Comparison of ENCODE assay signal across 23 mouse cellular contexts in genomic region chr7:45262266-45262665, GRCm38 (mm10). TPM values are rescaled to one million over a fixed set of nuclear protein-coding genes. Genes with fewer than 3 reads are reported as not detected.
DNase-seq lines count a peak whose midpoint lies in the region; ATAC-seq and TF ChIP-seq lines count a peak whose summit lies in the region.
"Had no signal": no experiment of that assay in that cellular context is flagged by ENCODE, and none has a peak within 500 bp of the region (broad histone marks: within the 10 kb centered on the region; RNA-seq: fewer than 3 reads in every experiment).

No protein-coding gene starts in this region.

- ATAC-seq in forebrain, embryonic 13.5 days, result no peak
- ATAC-seq in forebrain, embryonic 11.5 days (replicated peaks; ENCODE audit: low FRiP score), result no peak
- no peak for ATAC-seq in midbrain, postnatal 0 days (ENCODE audit: low FRiP score)
- ATAC-seq in midbrain, embryonic 14.5 days (ENCODE audit: low FRiP score, low TSS enrichment), result no peak
- ATAC-seq: inflammation-experienced regulatory T-cells, adult 6 months; Patski had no signal

- WGBS in forebrain, embryonic 13.5 days, result 58% methylated on average over 7 of the region's 7 CpGs
- 82% methylated on average over 7 of the region's 7 CpGs for WGBS in forebrain, embryonic 11.5 days
- WGBS in midbrain, postnatal 0 days, result 58% methylated on average over 7 of the region's 7 CpGs
- 68% methylated on average over 7 of the region's 7 CpGs for WGBS in midbrain, embryonic 14.5 days

- intact Hi-C loops in left cerebral cortex, adult 2 months (cut with DNase I), result no loop called here
- intact Hi-C loops in heart, postnatal 10 days (cut with DNase I), result no loop called here

- H3K27me3 ChIP-seq in forebrain, embryonic 13.5 days, result peaks cover 5% of the 10 kb centered on the region; the same call in 1 of the 2 replicates
- H3K27me3 ChIP-seq in forebrain, embryonic 11.5 days (ENCODE audit: control insufficient read depth, insufficient read depth, low read length), result no peaks in the 10 kb centered on the region
- no peaks in the 10 kb centered on the region for H3K27me3 ChIP-seq in midbrain, postnatal 0 days (ENCODE audit: insufficient read depth, low read length)
- no peaks in the 10 kb centered on the region for H3K27me3 ChIP-seq in midbrain, embryonic 14.5 days (ENCODE audit: control insufficient read depth, insufficient read depth, low read length)
- H3K27me3 ChIP-seq: embryonic facial prominence, embryonic 13.5 days had no signal

- H3K4me1 ChIP-seq in forebrain, embryonic 13.5 days, result peaks cover 12% of the 10 kb centered on the region; the same call in 1 of the 2 replicates
- no peaks in the 10 kb centered on the region for H3K4me1 ChIP-seq in forebrain, embryonic 11.5 days (replicated peaks; ENCODE audit: control insufficient read depth, insufficient read depth, low read length)
- no peaks in the 10 kb centered on the region for H3K4me1 ChIP-seq in midbrain, postnatal 0 days (ENCODE audit: insufficient read depth, low read length)
- H3K4me1 ChIP-seq in midbrain, embryonic 14.5 days (ENCODE audit: control insufficient read depth, insufficient read depth, low read length), result no peaks in the 10 kb centered on the region
- H3K4me1 ChIP-seq: forebrain, embryonic 12.5 days had no signal

- DNase-seq in forebrain, embryonic 11.5 days (ENCODE audit: low spot score), result no peak
- DNase-seq in left cerebral cortex, adult 2 months (ENCODE audit: extremely low spot score in 1 of 2, low spot score in 2 of 2), result no peak
- no peak for DNase-seq in left cerebral cortex, adult 11 months (ENCODE audit: low spot score)
- peak; percentile 23 for DNase-seq in midbrain, postnatal 0 days (ENCODE audit: low spot score)
- no peak for DNase-seq in midbrain, embryonic 14.5 days
- peak; percentile 34 to 35 for DNase-seq in heart, postnatal 10 days
- DNase-seq in layer of hippocampus, adult 11-12 months (ENCODE audit: low spot score), result no peak
- DNase-seq: cerebellum, adult 18-20 months; kidney, adult 9 months; layer of hippocampus, postnatal 36 days; right cerebral cortex, postnatal 14 days had no signal

- no peak for TF ChIP-seq CTCF in left cerebral cortex, adult 2 months (IDR thresholded peaks at IDR 0.05)
- TF ChIP-seq CTCF in midbrain, postnatal 0 days (IDR thresholded peaks at IDR 0.05), result no peak

- H3K4me3 ChIP-seq in forebrain, embryonic 13.5 days, result no peak overlapping the region
- no peak overlapping the region for H3K4me3 ChIP-seq in forebrain, embryonic 11.5 days (ENCODE audit: low read depth, low read length)
- H3K4me3 ChIP-seq in left cerebral cortex, adult 2 months, result no peak overlapping the region
- no peak overlapping the region for H3K4me3 ChIP-seq in midbrain, postnatal 0 days (ENCODE audit: low read depth, low read length)
- no peak overlapping the region for H3K4me3 ChIP-seq in midbrain, embryonic 14.5 days (replicated peaks; ENCODE audit: low read depth, low read length)
- H3K4me3 ChIP-seq: embryonic facial prominence, embryonic 13.5 days; forebrain, embryonic 12.5 days had no signal

- no peak overlapping the region for H3K4me2 ChIP-seq in forebrain, embryonic 13.5 days
- no peak overlapping the region for H3K4me2 ChIP-seq in forebrain, embryonic 11.5 days (ENCODE audit: low read depth, low read length, severe bottlenecking)
- H3K4me2 ChIP-seq in midbrain, postnatal 0 days (ENCODE audit: low read depth, low read length, poor library complexity, severe bottlenecking), result no peak overlapping the region
- no peak overlapping the region for H3K4me2 ChIP-seq in midbrain, embryonic 14.5 days (ENCODE audit: low read length)
- H3K4me2 ChIP-seq: embryonic facial prominence, embryonic 13.5 days; forebrain, embryonic 12.5 days had no signal

- H3K9ac ChIP-seq in forebrain, embryonic 13.5 days, result 0 out of 2 replicates have a peak overlapping the region, but pooled peaks have one; percentile 21
- H3K9ac ChIP-seq in forebrain, embryonic 11.5 days (ENCODE audit: low read length), result no peak overlapping the region
- no peak overlapping the region for H3K9ac ChIP-seq in midbrain, postnatal 0 days (replicated peaks; ENCODE audit: low read length, poor library complexity, severe bottlenecking)
- H3K9ac ChIP-seq in midbrain, embryonic 14.5 days (replicated peaks; ENCODE audit: low read length), result no peak overlapping the region
- H3K9ac ChIP-seq: embryonic facial prominence, embryonic 13.5 days; forebrain, embryonic 12.5 days; liver, embryonic 14.5 days had no signal

- no peaks in the 10 kb centered on the region for H3K36me3 ChIP-seq in forebrain, embryonic 13.5 days (ENCODE audit: poor library complexity, severe bottlenecking)
- no peaks in the 10 kb centered on the region for H3K36me3 ChIP-seq in forebrain, embryonic 11.5 days (ENCODE audit: control insufficient read depth, insufficient read depth, low read length)
- H3K36me3 ChIP-seq in midbrain, postnatal 0 days (ENCODE audit: insufficient read depth, low read length), result no peaks in the 10 kb centered on the region
- H3K36me3 ChIP-seq in midbrain, embryonic 14.5 days (ENCODE audit: control insufficient read depth, insufficient read depth, low read length), result no peaks in the 10 kb centered on the region
- H3K36me3 ChIP-seq: embryonic facial prominence, embryonic 13.5 days; forebrain, embryonic 12.5 days had no signal

- no peak overlapping the region for H3K27ac ChIP-seq in forebrain, embryonic 13.5 days
- H3K27ac ChIP-seq in forebrain, embryonic 11.5 days (ENCODE audit: low read depth, low read length), result no peak overlapping the region
- H3K27ac ChIP-seq in left cerebral cortex, adult 2 months, result peak overlapping the region; percentile 51; the same call in 1 of the 2 replicates
- no peak overlapping the region for H3K27ac ChIP-seq in midbrain, postnatal 0 days (ENCODE audit: low read depth, low read length)
- H3K27ac ChIP-seq in midbrain, embryonic 14.5 days (replicated peaks; ENCODE audit: low read depth, low read length), result no peak overlapping the region
- H3K27ac ChIP-seq: embryonic facial prominence, embryonic 13.5 days; forebrain, embryonic 12.5 days; liver, embryonic 14.5 days had no signal

- no peaks in the 10 kb centered on the region for H3K9me3 ChIP-seq in forebrain, embryonic 13.5 days (replicated peaks)
- no peaks in the 10 kb centered on the region for H3K9me3 ChIP-seq in forebrain, embryonic 11.5 days (ENCODE audit: control insufficient read depth, low read length)
- no peaks in the 10 kb centered on the region for H3K9me3 ChIP-seq in midbrain, postnatal 0 days (ENCODE audit: low read length)
- no peaks in the 10 kb centered on the region for H3K9me3 ChIP-seq in midbrain, embryonic 14.5 days (ENCODE audit: control insufficient read depth, low read length)
- H3K9me3 ChIP-seq: embryonic facial prominence, embryonic 13.5 days; forebrain, embryonic 12.5 days had no signal

RNA-seq across cellular contexts. Expression of gene Slc6a21, which starts 15.0 kb away (rescaled TPM):
- polyA plus RNA-seq in forebrain, embryonic 13.5 days (2015; fragmentation: Nextera tagmentation; extraction: Ambion mirVana), result not detected in 2 replicates
- polyA plus RNA-seq in forebrain, embryonic 11.5 days (2014; fragmentation: Nextera tagmentation; extraction: Ambion mirVana), result not detected in 2 replicates
- total RNA-seq in left cerebral cortex, adult 2 months (2021), result under 1 TPM in 1 of 2 experiments, not detected in 1; 0.23 TPM
- not detected in 2 replicates for total RNA-seq in midbrain, postnatal 0 days (2014; rRNA removed)
- polyA plus RNA-seq in midbrain, postnatal 0 days (2015; fragmentation: Nextera tagmentation; extraction: Ambion mirVana), result not detected in 2 replicates
- polyA plus RNA-seq in midbrain, embryonic 14.5 days (2014; fragmentation: Nextera tagmentation; extraction: Ambion mirVana), result not detected in 2 replicates
- not detected for total RNA-seq in heart, postnatal 10 days (2021)
- total RNA-seq: common myeloid progenitor, adult 5-6 weeks; gastrocnemius, adult 18-20 months; granulocyte monocyte progenitor cell, adult 5-6 weeks; layer of hippocampus, postnatal 36 days had no signal
- polyA plus RNA-seq: embryonic facial prominence, embryonic 13.5 days; forebrain, embryonic 12.5 days; large intestine, adult 2 months; limb, embryonic 11.5 days; liver, embryonic 14.5 days; Patski had no signal

RNA-seq across cellular contexts. Expression of gene Slc6a16, which starts 21.4 kb away (rescaled TPM):
- 0.11 and 0.23 TPM in 2 replicates for polyA plus RNA-seq in forebrain, embryonic 13.5 days (2015; fragmentation: Nextera tagmentation; extraction: Ambion mirVana)
- polyA plus RNA-seq in forebrain, embryonic 11.5 days (2014; fragmentation: Nextera tagmentation; extraction: Ambion mirVana), result 0.36 TPM in 1 of 2 replicates, not detected in the other
- 1 to 10 TPM; 1.9 to 2.4 TPM for total RNA-seq in left cerebral cortex, adult 2 months (2021)
- 0.16 and 1.3 TPM in 2 replicates for total RNA-seq in midbrain, postnatal 0 days (2014; rRNA removed)
- 2.3 and 3.1 TPM in 2 replicates for polyA plus RNA-seq in midbrain, postnatal 0 days (2015; fragmentation: Nextera tagmentation; extraction: Ambion mirVana)
- 0.16 and 0.54 TPM in 2 replicates for polyA plus RNA-seq in midbrain, embryonic 14.5 days (2014; fragmentation: Nextera tagmentation; extraction: Ambion mirVana)
- total RNA-seq in heart, postnatal 10 days (2021), result not detected
- total RNA-seq: adrenal gland, adult 18-20 months; common myeloid progenitor, adult 5-6 weeks; gastrocnemius, adult 18-20 months; granulocyte monocyte progenitor cell, adult 5-6 weeks had no signal
- polyA plus RNA-seq: inflammation-experienced regulatory T-cells, adult 6 months; large intestine, adult 2 months; Patski had no signal

RNA-seq across cellular contexts. Expression of gene Cd37, which starts 23.4 kb away (rescaled TPM):
- polyA plus RNA-seq in forebrain, embryonic 13.5 days (2015; fragmentation: Nextera tagmentation; extraction: Ambion mirVana), result 0.96 and 1.3 TPM in 2 replicates
- polyA plus RNA-seq in forebrain, embryonic 11.5 days (2014; fragmentation: Nextera tagmentation; extraction: Ambion mirVana), result 0.60 and 1.1 TPM in 2 replicates
- 1 to 10 TPM; 4.2 to 5.4 TPM for total RNA-seq in left cerebral cortex, adult 2 months (2021)
- total RNA-seq in midbrain, postnatal 0 days (2014; rRNA removed), result 1.2 and 1.7 TPM in 2 replicates
- 1.5 and 2.4 TPM in 2 replicates for polyA plus RNA-seq in midbrain, postnatal 0 days (2015; fragmentation: Nextera tagmentation; extraction: Ambion mirVana)
- 0.76 and 1.0 TPM in 2 replicates for polyA plus RNA-seq in midbrain, embryonic 14.5 days (2014; fragmentation: Nextera tagmentation; extraction: Ambion mirVana)
- total RNA-seq in heart, postnatal 10 days (2021), result 1 to 10 TPM; 3.0 to 4.0 TPM

RNA-seq across cellular contexts. Expression of gene Tead2, which starts 46.7 kb away (rescaled TPM):
- 181 and 198 TPM in 2 replicates for polyA plus RNA-seq in forebrain, embryonic 13.5 days (2015; fragmentation: Nextera tagmentation; extraction: Ambion mirVana)
- polyA plus RNA-seq in forebrain, embryonic 11.5 days (2014; fragmentation: Nextera tagmentation; extraction: Ambion mirVana), result 297 and 318 TPM in 2 replicates
- total RNA-seq in left cerebral cortex, adult 2 months (2021), result 1 to 10 TPM; 3.9 to 4.1 TPM
- total RNA-seq in midbrain, postnatal 0 days (2014; rRNA removed), result 31.2 and 54.8 TPM in 2 replicates
- 16.8 and 17.0 TPM in 2 replicates for polyA plus RNA-seq in midbrain, postnatal 0 days (2015; fragmentation: Nextera tagmentation; extraction: Ambion mirVana)
- polyA plus RNA-seq in midbrain, embryonic 14.5 days (2014; fragmentation: Nextera tagmentation; extraction: Ambion mirVana), result 38.4 and 59.7 TPM in 2 replicates
- 10 to 100 TPM; 27.5 to 32.3 TPM for total RNA-seq in heart, postnatal 10 days (2021)
- total RNA-seq: granulocyte monocyte progenitor cell, adult 5-6 weeks had no signal

RNA-seq across cellular contexts. Expression of gene Dkkl1, which starts 50.3 kb away (rescaled TPM):
- 0.59 and 0.63 TPM in 2 replicates for polyA plus RNA-seq in forebrain, embryonic 13.5 days (2015; fragmentation: Nextera tagmentation; extraction: Ambion mirVana)
- polyA plus RNA-seq in forebrain, embryonic 11.5 days (2014; fragmentation: Nextera tagmentation; extraction: Ambion mirVana), result 0.48 TPM in 1 of 2 replicates, not detected in the other
- total RNA-seq in left cerebral cortex, adult 2 months (2021), result 10 to 100 TPM; 32.4 to 33.5 TPM
- total RNA-seq in midbrain, postnatal 0 days (2014; rRNA removed), result 9.0 and 14.4 TPM in 2 replicates
- polyA plus RNA-seq in midbrain, postnatal 0 days (2015; fragmentation: Nextera tagmentation; extraction: Ambion mirVana), result 23.8 and 23.9 TPM in 2 replicates
- polyA plus RNA-seq in midbrain, embryonic 14.5 days (2014; fragmentation: Nextera tagmentation; extraction: Ambion mirVana), result 2.4 and 2.7 TPM in 2 replicates
- total RNA-seq in heart, postnatal 10 days (2021), result not detected
- total RNA-seq: adrenal gland, adult 18-20 months; gastrocnemius, adult 18-20 months had no signal
- polyA plus RNA-seq: Patski had no signal

Comparison
In these comparisons a context has a peak if more than half of its experiments do, and no peak if none do; other contexts are left out.
1. DNase-seq: peak in midbrain, postnatal 0 days (single experiment) and heart, postnatal 10 days (2 of 2); none in forebrain, embryonic 11.5 days (single experiment), left cerebral cortex, adult 2 months (0 of 2), left cerebral cortex, adult 11 months (single experiment), midbrain, embryonic 14.5 days (single experiment) and layer of hippocampus, adult 11-12 months (single experiment).